Mouse (Mus musculus) heart, embryonic 13.5 days (tissue): ENCODE measurements around the gene Kdm4a. TPM values are rescaled to one million over a fixed set of nuclear protein-coding genes. Genes with fewer than 3 reads are reported as not detected.

Source experiments
- ATAC-seq: fragments of 200-750 bp; cut with Nextera tagmentation; 2 replicates; pipeline ENCODE4 v1.8.0; 2017; ENCODE audit warnings: moderate TSS enrichment; ENCODE audit not compliant: insufficient number of reproducible peaks, low FRiP score, low TSS enrichment; ENCODE audit errors: extremely low read depth
- H3K27ac ChIP-seq: fragments of 300-500 bp; sonication (generic); replicated peaks from 2 replicates; pipeline ENCODE4 v1.5.1; 2015; ENCODE audit warnings: moderate library complexity, mild to moderate bottlenecking, inconsistent platforms
- H3K27me3 ChIP-seq: fragments of 300-500 bp; sonication (generic); replicated peaks from 2 replicates; pipeline ENCODE4 v1.6.1; 2015; ENCODE audit warnings: mild to moderate bottlenecking, inconsistent platforms
- H3K36me3 ChIP-seq: fragments of 300-500 bp; sonication (generic); 2 replicates; pipeline ENCODE4 v1.6.1; 2015; ENCODE audit warnings: mild to moderate bottlenecking, inconsistent platforms
- H3K4me1 ChIP-seq: fragments of 300-500 bp; sonication (generic); 2 replicates; pipeline ENCODE4 v1.6.1; 2015; ENCODE audit warnings: inconsistent platforms
- H3K4me2 ChIP-seq: fragments of 300-500 bp; sonication (generic); 2 replicates; pipeline ENCODE4 v1.6.1; 2015; ENCODE audit warnings: inconsistent platforms, mild to moderate bottlenecking, moderate library complexity
- H3K4me3 ChIP-seq: fragments of 300-500 bp; sonication (generic); 2 replicates; pipeline ENCODE4 v1.5.1; 2015; ENCODE audit warnings: moderate library complexity, mild to moderate bottlenecking, inconsistent platforms
- H3K9ac ChIP-seq: fragments of 300-500 bp; sonication (generic); 2 replicates; pipeline ENCODE4 v1.6.1; 2015; ENCODE audit warnings: inconsistent platforms, mild to moderate bottlenecking, moderate library complexity
- H3K9me3 ChIP-seq: fragments of 300-500 bp; sonication (generic); 2 replicates; pipeline ENCODE4 v1.6.1; 2016; ENCODE audit warnings: inconsistent platforms
- WGBS: fragments of 180-500 bp; shearing (Covaris S2); methylation state at CpG from one replicate; pipeline ENCODE4 v1.1.7; 2015; ENCODE audit warnings: mixed read lengths; 5-methylcytosine and 5-hydroxymethylcytosine counted together
- polyA plus RNA-seq: library from polyadenylated mRNA; unstranded; fragments of >200 nt; fragmentation: Nextera tagmentation; extraction: Ambion mirVana; gene quantifications from 2 replicates; pipeline ENCODE4 v1.2.1, GENCODE M21; 2015

Gene Kdm4a
- polyA plus RNA-seq: 21.2 and 24.4 TPM in 2 replicates

- Histone ChIP-seq H3K4me1 (peaks cover 18% of the 10 kb centered on the region), H3K9ac (peak within 1 kb of the TSS; percentile 90), H3K27ac (peak within 1 kb of the TSS; percentile 96), H3K4me3 (peak within 1 kb of the TSS; percentile 77), H3K36me3 (peaks cover 28% of the 10 kb centered on the region), H3K4me2 (peak within 1 kb of the TSS; percentile 86), H3K9me3 (no peaks in the 10 kb centered on the region), H3K27me3 (no peaks in the 10 kb centered on the region)
- WGBS: under 1% methylated on average over 38 of the region's 38 CpGs
- peak; percentile 98 for ATAC-seq
These were observed at the start of gene Kdm4a for GRCm38 (mm10) chr4:118179467-118180300. TSS of gene Kdm4a (minus strand) at chr4:118180043.

DNA sequence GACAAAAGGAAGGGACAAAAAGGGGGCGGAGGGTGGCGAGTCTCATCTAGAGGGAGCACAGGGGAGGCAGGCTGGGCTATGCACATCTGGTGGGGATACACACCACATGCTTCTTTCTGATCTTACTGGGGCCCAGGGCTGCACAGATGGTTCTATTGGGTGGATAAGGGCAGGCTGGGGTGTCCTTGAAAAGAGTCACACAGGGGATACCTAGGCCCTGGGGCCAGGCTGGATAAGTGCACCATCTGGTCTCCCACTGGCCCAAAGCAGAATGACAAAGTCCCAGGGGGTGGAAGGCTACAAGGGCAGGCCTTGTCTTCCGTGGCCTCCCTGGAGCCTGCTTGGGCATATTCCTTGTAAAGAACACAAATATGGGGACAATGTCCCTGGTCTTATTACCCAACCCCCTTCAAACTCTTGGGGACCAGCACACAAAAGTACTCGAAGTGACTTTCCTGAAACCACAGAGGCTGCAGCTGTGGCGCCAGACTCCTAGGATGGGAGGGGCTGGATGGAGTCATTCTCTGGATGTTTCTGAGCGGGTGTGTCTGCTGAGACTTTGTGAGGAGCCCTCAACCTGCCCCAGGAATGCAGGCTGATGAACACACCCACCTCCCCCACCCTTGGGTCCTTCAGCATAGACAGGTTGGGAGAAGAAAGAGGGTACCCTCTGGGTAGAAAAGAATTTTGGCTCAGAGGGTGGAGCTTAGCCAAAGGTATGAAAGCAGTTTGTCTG lies 49.4 kb upstream of the Kdm4a start:
- Histone ChIP-seq H3K4me3 (no peak overlapping the region), H3K4me2 (no peak overlapping the region), H3K4me1 (peaks cover 6% of the 10 kb centered on the region), H3K9ac (no peak overlapping the region), H3K9me3 (no peaks in the 10 kb centered on the region), H3K27ac (no peak overlapping the region), H3K27me3 (no peaks in the 10 kb centered on the region), H3K36me3 (peaks cover 88% of the 10 kb centered on the region)
- WGBS: 71% methylated on average over 6 of the region's 6 CpGs
- no peak for ATAC-seq

- Histone ChIP-seq H3K4me3 (no peak overlapping the region), H3K4me1 (no peaks in the 10 kb centered on the region), H3K9ac (no peak overlapping the region), H3K4me2 (no peak overlapping the region), H3K27ac (no peak overlapping the region), H3K36me3 (peaks cover 99% of the 10 kb centered on the region), H3K27me3 (no peaks in the 10 kb centered on the region), H3K9me3 (no peaks in the 10 kb centered on the region)
- no peak for ATAC-seq
- WGBS: 87% methylated on average over 12 of the region's 12 CpGs
These were observed 47.6 kb upstream of the Kdm4a start for GRCm38 (mm10) chr4:118227398-118227797.

DNA sequence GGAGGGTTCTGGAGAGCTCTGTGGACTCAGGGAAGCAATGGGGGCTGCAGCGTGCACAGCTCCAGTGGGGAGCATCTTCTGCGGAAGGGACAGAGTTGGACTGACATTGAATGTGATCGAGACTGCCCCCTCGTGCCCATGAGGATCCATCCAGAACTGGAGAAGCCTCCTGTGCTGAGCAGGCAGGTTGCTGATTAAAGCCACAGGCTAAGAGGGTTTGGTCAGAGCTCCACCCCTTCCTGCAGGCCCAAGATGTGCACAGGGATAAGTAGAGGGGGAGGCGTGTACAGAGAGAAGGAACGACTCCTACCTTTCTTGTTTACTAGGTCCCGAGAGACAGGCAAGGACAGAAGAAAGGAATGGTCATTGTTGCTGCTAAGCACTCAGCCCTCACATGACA lies 41.4 kb upstream of the Kdm4a start:
- no peaks in the 10 kb centered on the region for H3K4me1 ChIP-seq
- no peak overlapping the region for H3K4me2 ChIP-seq
- H3K36me3 ChIP-seq: peaks cover 99% of the 10 kb centered on the region
- no peaks in the 10 kb centered on the region for H3K27me3 ChIP-seq
- WGBS: 70% methylated on average over 7 of the region's 7 CpGs
- no peaks in the 10 kb centered on the region for H3K9me3 ChIP-seq
- no peak for ATAC-seq
- H3K9ac ChIP-seq: no peak overlapping the region
- no peak overlapping the region for H3K4me3 ChIP-seq
- no peak overlapping the region for H3K27ac ChIP-seq

DNA sequence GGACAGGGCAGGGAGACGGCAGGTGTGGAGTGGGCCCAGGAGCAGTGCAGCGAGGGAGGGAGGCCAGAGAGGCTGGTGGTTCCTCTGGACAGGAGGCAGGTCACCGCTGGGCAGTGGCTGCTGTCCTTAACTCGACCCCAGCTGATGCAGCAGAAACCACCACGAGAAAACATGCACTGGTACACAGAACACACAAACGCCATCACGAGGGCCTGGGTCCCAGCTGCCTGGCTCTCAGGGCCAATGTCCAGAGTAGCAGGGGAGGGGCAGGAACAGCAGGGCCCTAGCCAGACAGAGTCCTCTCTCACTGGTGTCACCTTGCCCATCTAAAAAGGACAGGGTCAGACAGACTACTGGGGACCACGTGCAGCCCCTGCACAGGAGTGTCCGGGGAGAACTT lies 40.9 kb upstream of the Kdm4a start:
- no peaks in the 10 kb centered on the region for H3K4me1 ChIP-seq
- ATAC-seq: no peak
- no peak overlapping the region for H3K4me3 ChIP-seq
- H3K9ac ChIP-seq: no peak overlapping the region
- 83% methylated on average over 9 of the region's 9 CpGs for WGBS
- H3K9me3 ChIP-seq: no peaks in the 10 kb centered on the region
- no peak overlapping the region for H3K27ac ChIP-seq
- peaks cover 99% of the 10 kb centered on the region for H3K36me3 ChIP-seq
- H3K27me3 ChIP-seq: no peaks in the 10 kb centered on the region
- H3K4me2 ChIP-seq: no peak overlapping the region

DNA sequence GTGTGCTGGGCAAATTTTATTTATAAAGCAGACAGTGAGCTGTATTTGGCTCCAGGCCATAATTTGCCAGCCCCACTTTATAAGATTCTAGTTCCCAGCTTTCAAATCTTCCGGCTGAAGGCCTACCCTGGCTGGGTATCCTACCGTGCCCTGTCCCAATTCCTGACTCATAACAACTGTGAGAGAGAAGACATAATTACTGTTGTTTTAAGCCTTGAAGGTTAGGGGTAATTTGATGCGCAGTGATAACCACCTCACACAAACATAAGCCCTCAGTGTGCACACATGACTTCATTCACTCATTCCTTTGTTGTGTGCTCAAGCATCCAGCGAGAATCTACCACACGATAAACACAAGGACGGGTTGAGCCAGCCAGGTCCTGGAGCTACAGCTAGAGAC lies 39.6 kb upstream of the Kdm4a start:
- ATAC-seq: no peak
- Histone ChIP-seq H3K36me3 (peaks cover 99% of the 10 kb centered on the region), H3K4me1 (no peaks in the 10 kb centered on the region), H3K27me3 (no peaks in the 10 kb centered on the region), H3K4me2 (no peak overlapping the region), H3K9me3 (no peaks in the 10 kb centered on the region), H3K4me3 (no peak overlapping the region), H3K9ac (no peak overlapping the region), H3K27ac (no peak overlapping the region)
- 88% methylated on average over 6 of the region's 6 CpGs for WGBS

GRCm38 (mm10) chr4:118218521-118218920 lies 38.7 kb upstream of the Kdm4a start:
- Histone ChIP-seq H3K36me3 (peaks cover 99% of the 10 kb centered on the region), H3K4me2 (no peak overlapping the region), H3K9me3 (no peaks in the 10 kb centered on the region), H3K27ac (no peak overlapping the region), H3K27me3 (no peaks in the 10 kb centered on the region), H3K9ac (no peak overlapping the region), H3K4me1 (no peaks in the 10 kb centered on the region), H3K4me3 (no peak overlapping the region)
- 82% methylated on average over 5 of the region's 5 CpGs for WGBS
- ATAC-seq: no peak

- Histone ChIP-seq H3K4me2 (no peak overlapping the region), H3K27me3 (no peaks in the 10 kb centered on the region), H3K4me3 (no peak overlapping the region), H3K27ac (no peak overlapping the region), H3K4me1 (no peaks in the 10 kb centered on the region), H3K36me3 (peaks cover 99% of the 10 kb centered on the region), H3K9ac (no peak overlapping the region), H3K9me3 (no peaks in the 10 kb centered on the region)
- ATAC-seq: no peak
- WGBS: 77% methylated on average over 17 of the region's 17 CpGs
These were observed 37.1 kb upstream of the Kdm4a start for GRCm38 (mm10) chr4:118216726-118217595.

DNA sequence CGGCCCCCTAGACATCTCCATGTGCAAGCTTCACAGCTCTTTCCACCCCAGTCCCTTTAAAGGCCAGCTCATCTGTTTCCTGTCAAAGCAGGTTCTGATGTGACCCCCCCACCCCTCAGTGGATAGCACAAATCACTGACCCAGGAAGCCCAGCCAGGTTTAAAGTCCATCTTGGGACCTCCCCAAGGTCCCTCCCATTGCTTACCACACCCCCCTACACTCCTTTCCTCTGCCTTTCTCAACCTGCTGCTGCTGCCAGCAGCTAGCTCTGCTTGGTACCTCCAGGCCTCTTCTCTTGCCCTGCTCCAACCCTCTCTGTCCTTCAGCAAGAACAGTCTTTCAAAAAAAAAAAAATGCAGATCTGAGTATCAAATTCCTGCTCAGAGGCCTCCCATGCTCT lies 35.0 kb upstream of the Kdm4a start:
- 86% methylated on average over 1 of the region's 1 CpGs for WGBS
- Histone ChIP-seq H3K27ac (no peak overlapping the region), H3K4me3 (no peak overlapping the region), H3K4me1 (no peaks in the 10 kb centered on the region), H3K27me3 (no peaks in the 10 kb centered on the region), H3K9ac (no peak overlapping the region), H3K9me3 (no peaks in the 10 kb centered on the region), H3K4me2 (no peak overlapping the region), H3K36me3 (peaks cover 99% of the 10 kb centered on the region)
- ATAC-seq: no peak

DNA sequence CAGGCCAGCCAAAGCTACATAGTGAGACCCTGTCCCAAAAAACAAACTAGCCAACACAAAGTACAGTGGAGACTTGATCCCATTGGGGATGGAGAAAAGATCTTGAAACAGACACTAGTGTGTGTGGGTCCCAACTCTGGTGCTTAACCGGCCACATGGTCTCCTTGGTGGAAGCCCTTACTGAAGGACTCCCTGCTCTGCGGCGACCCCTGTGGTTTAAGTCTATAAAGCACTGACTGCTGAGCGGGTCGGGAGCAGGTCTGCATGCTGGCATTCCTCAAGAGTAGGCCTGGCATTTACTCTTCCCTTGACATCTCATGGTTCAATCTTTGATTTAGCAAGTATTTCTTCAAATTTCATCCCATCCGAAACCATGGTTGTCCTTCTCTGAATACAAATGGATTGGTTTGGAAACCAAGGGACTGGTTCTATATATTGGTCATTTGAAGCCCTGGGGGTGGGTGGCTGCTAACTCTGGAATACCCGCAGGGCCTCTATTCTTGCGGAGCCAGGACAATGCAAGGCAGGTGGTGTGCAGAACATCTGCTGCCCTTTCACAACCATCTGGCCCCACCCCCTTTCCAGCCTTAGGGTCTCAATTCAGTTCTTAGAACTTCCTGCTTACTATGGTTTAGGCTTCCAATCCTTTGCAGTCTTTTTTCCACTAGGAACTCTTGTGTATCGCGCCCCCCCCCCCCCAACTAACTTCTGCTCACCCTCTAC lies 27.2 kb upstream of the Kdm4a start:
- Histone ChIP-seq H3K4me2 (no peak overlapping the region), H3K9ac (no peak overlapping the region), H3K27ac (no peak overlapping the region), H3K27me3 (no peaks in the 10 kb centered on the region), H3K4me1 (no peaks in the 10 kb centered on the region), H3K9me3 (no peaks in the 10 kb centered on the region), H3K36me3 (peaks cover 46% of the 10 kb centered on the region), H3K4me3 (no peak overlapping the region)
- 68% methylated on average over 10 of the region's 10 CpGs for WGBS
- no peak for ATAC-seq
